Mouse (Mus musculus) liver, postnatal 0 days (tissue): Measurements from ENCODE around the gene Nrm.

Experiments
- CTCF ChIP-seq: sonication (generic); IDR thresholded peaks from 2 replicates; pipeline ENCODE4 v1.5.1; 2016; ENCODE audit warnings: antibody characterized with exemption, low read depth
- EP300 ChIP-seq: IDR thresholded peaks from 2 replicates; pipeline ENCODE4 v1.6.1; 2016; ENCODE audit warnings: antibody characterized with exemption, low read depth, mild to moderate bottlenecking

- no peak for TF ChIP-seq CTCF
- TF ChIP-seq EP300, result no peak
Measured at GRCm38 (mm10) chr17:35812307-35812706, 48.8 kb upstream of the Nrm start.
